Comparison of ENCODE assay signal across 11 mouse cellular contexts in the genomic region with DNA sequence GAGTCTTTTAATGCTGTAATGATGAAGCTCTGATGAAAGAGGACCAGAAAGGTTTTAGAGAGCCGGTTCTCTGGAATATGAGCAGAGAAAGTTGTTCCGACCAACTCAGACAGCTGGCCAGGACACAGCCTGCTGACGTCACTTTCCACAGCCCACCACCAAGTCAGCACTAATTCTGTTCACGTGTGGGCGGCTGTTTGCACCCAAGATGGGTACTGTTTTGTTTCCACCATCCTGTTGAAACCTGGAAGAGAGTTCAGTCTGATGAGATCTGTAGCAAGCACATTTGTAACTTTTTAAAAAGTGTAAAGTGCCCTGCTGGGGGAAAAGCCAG.
DNase-seq lines count a peak whose midpoint lies in the region; ATAC-seq lines count a peak whose summit lies in the region.
"Had no signal": no experiment of that assay in that cellular context is flagged by ENCODE, and none has a peak within 500 bp of the region (broad histone marks: within the 10 kb centered on the region; RNA-seq: fewer than 3 reads in every experiment).

No protein-coding gene starts in this region.

- no peak overlapping the region for H3K4me2 ChIP-seq in limb, embryonic 15.5 days
- H3K4me2 ChIP-seq in intestine, embryonic 16.5 days (ENCODE audit: low read depth, low read length): no peak overlapping the region
- no peak overlapping the region for H3K4me2 ChIP-seq in midbrain, embryonic 11.5 days
- H3K4me2 ChIP-seq: hindbrain, embryonic 12.5 days; liver, embryonic 15.5 days; neural tube, embryonic 15.5 days had no signal

- peak; percentile 4 for DNase-seq in gastrocnemius, adult 18-20 months (ENCODE audit: low spot score)
- no peak for DNase-seq in gastrocnemius, postnatal 36 days
- DNase-seq in brain, adult 2 months (ENCODE audit: low read depth, low spot score): peak; percentile 88
- no peak for DNase-seq in c-Kit-positive CD71-positive TER-119-positive erythroid progenitor cells, embryonic 14.5 days (ENCODE audit: low spot score)
- DNase-seq in midbrain, embryonic 11.5 days (ENCODE audit: low spot score, missing footprints): no peak

- H3K9me3 ChIP-seq in limb, embryonic 15.5 days: no peaks in the 10 kb centered on the region
- no peaks in the 10 kb centered on the region for H3K9me3 ChIP-seq in intestine, embryonic 16.5 days (ENCODE audit: control insufficient read depth, low read length)
- no peaks in the 10 kb centered on the region for H3K9me3 ChIP-seq in midbrain, embryonic 11.5 days (ENCODE audit: control insufficient read depth, low read length)
- H3K9me3 ChIP-seq: hindbrain, embryonic 12.5 days; liver, embryonic 15.5 days; neural tube, embryonic 15.5 days had no signal

- WGBS in limb, embryonic 15.5 days: 27% methylated on average over 5 of the region's 5 CpGs
- WGBS in intestine, embryonic 16.5 days: 42% methylated on average over 5 of the region's 5 CpGs
- WGBS in midbrain, embryonic 11.5 days: 48% methylated on average over 5 of the region's 5 CpGs

- no peak overlapping the region for H3K9ac ChIP-seq in limb, embryonic 15.5 days
- H3K9ac ChIP-seq in intestine, embryonic 16.5 days (ENCODE audit: low read depth, low read length): no peak overlapping the region
- H3K9ac ChIP-seq in midbrain, embryonic 11.5 days (ENCODE audit: low read length): no peak overlapping the region
- H3K9ac ChIP-seq: hindbrain, embryonic 12.5 days; liver, embryonic 15.5 days; neural tube, embryonic 15.5 days had no signal

- H3K27me3 ChIP-seq in limb, embryonic 15.5 days: no peaks in the 10 kb centered on the region
- H3K27me3 ChIP-seq in intestine, embryonic 16.5 days (replicated peaks; ENCODE audit: control insufficient read depth, insufficient read depth, low read length): no peaks in the 10 kb centered on the region
- no peaks in the 10 kb centered on the region for H3K27me3 ChIP-seq in midbrain, embryonic 11.5 days (ENCODE audit: control insufficient read depth, insufficient read depth, low read length)
- H3K27me3 ChIP-seq: hindbrain, embryonic 12.5 days; liver, embryonic 15.5 days; neural tube, embryonic 15.5 days had no signal

- intact Hi-C loops in gastrocnemius, postnatal 36 days (cut with DNase I): no loop called here

- peaks cover 32% of the 10 kb centered on the region for H3K4me1 ChIP-seq in limb, embryonic 15.5 days
- H3K4me1 ChIP-seq in intestine, embryonic 16.5 days (ENCODE audit: control insufficient read depth, insufficient read depth, low read length): no peaks in the 10 kb centered on the region
- peaks cover 4% of the 10 kb centered on the region; the same call in 1 of the 2 replicates for H3K4me1 ChIP-seq in midbrain, embryonic 11.5 days (ENCODE audit: control insufficient read depth, insufficient read depth, low read length)
- H3K4me1 ChIP-seq: liver, embryonic 15.5 days had no signal

- no peak overlapping the region for H3K4me3 ChIP-seq in limb, embryonic 15.5 days
- H3K4me3 ChIP-seq in intestine, embryonic 16.5 days (ENCODE audit: low read length): no peak overlapping the region
- no peak overlapping the region for H3K4me3 ChIP-seq in midbrain, embryonic 11.5 days (ENCODE audit: low read depth, low read length)
- H3K4me3 ChIP-seq: hindbrain, embryonic 12.5 days; liver, embryonic 15.5 days; neural tube, embryonic 15.5 days had no signal

- peak; percentile 80 for ATAC-seq in inflammation-experienced regulatory T-cells, adult 6 months
- ATAC-seq in limb, embryonic 15.5 days (ENCODE audit: insufficient number of reproducible peaks, low FRiP score, low TSS enrichment, low read depth): no peak
- no peak for ATAC-seq in intestine, embryonic 16.5 days
- ATAC-seq in midbrain, embryonic 11.5 days (ENCODE audit: low FRiP score): no peak

- H3K36me3 ChIP-seq in limb, embryonic 15.5 days: no peaks in the 10 kb centered on the region
- no peaks in the 10 kb centered on the region for H3K36me3 ChIP-seq in intestine, embryonic 16.5 days (ENCODE audit: control insufficient read depth, insufficient read depth, low read length)
- no peaks in the 10 kb centered on the region for H3K36me3 ChIP-seq in midbrain, embryonic 11.5 days (ENCODE audit: control insufficient read depth, insufficient read depth, low read length)
- H3K36me3 ChIP-seq: hindbrain, embryonic 12.5 days; liver, embryonic 15.5 days; neural tube, embryonic 15.5 days had no signal

- peak overlapping the region; percentile 61 for H3K27ac ChIP-seq in limb, embryonic 15.5 days
- H3K27ac ChIP-seq in intestine, embryonic 16.5 days (ENCODE audit: low read length): no peak overlapping the region
- H3K27ac ChIP-seq in midbrain, embryonic 11.5 days (ENCODE audit: low read depth, low read length): no peak overlapping the region
- H3K27ac ChIP-seq: hindbrain, embryonic 12.5 days; liver, embryonic 15.5 days; neural tube, embryonic 15.5 days had no signal

Comparison
In these comparisons a context has a peak if more than half of its experiments do, and no peak if none do; other contexts are left out.
1. DNase-seq: peak in gastrocnemius, adult 18-20 months (single experiment) and brain, adult 2 months (single experiment); none in gastrocnemius, postnatal 36 days (0 of 2), c-Kit-positive CD71-positive TER-119-positive erythroid progenitor cells, embryonic 14.5 days (single experiment) and midbrain, embryonic 11.5 days (single experiment).